Mouse (Mus musculus): ENCODE data around the gene Gjc2. TPM values are rescaled to one million over a fixed set of nuclear protein-coding genes. Genes with fewer than 3 reads are reported as not detected.

The Gjc2 gene
- not detected for polyA plus RNA-seq (2014; fragmentation: Illumina TruSeq; extraction: RNeasy Lipid Tissue Mini Kit (QIAGEN cat#74804); ENCODE audit: low read depth, low replicate concordance)

GRCm38 (mm10) chr11:59182864-59183331 lies at the start of gene Gjc2:
Gjc2 (minus strand) TSS chr11:59183213.

GRCm38 (mm10) chr11:59228122-59228953 lies 45.3 kb upstream of the Gjc2 start, which contains the start of gene Arf1:
Arf1 (minus strand) TSS chr11:59228270.

GRCm38 (mm10) chr11:59208153-59208831 lies 25.3 kb upstream of the Gjc2 start, which contains the start of gene 2310033P09Rik:
2310033P09Rik (plus strand) TSS chr11:59208321.

GRCm38 (mm10) chr11:59202081-59202995 lies 19.3 kb upstream of the Gjc2 start, which contains the start of gene Mrpl55:
Mrpl55 (plus strand) TSS chr11:59202486.

GRCm38 (mm10) chr11:59192059-59192386 lies 9.0 kb upstream of the Gjc2 start, which contains the start of gene Guk1:
Guk1 (minus strand) TSS chr11:59192212.

GRCm38 (mm10) chr11:59163255-59164236 lies 19.5 kb downstream of the Gjc2 start, which contains the start of gene Iba57:
Iba57 (minus strand) TSS chr11:59163739.

GRCm38 (mm10) chr11:59135904-59136452 lies 47.0 kb downstream of the Gjc2 start, which contains the start of gene Obscn:
Obscn (minus strand) TSS chr11:59136402.

Other genes starting within 250 kb of the Gjc2 start
- 6.2 TPM for gene Rnf187, start 244.3 kb downstream of the Gjc2 start, polyA plus RNA-seq (2014; fragmentation: Illumina TruSeq; extraction: RNeasy Lipid Tissue Mini Kit (QIAGEN cat#74804); ENCODE audit: low read depth, low replicate concordance)
- gene Hist3h2ba, start 234.3 kb downstream of the Gjc2 start, polyA plus RNA-seq (2014; fragmentation: Illumina TruSeq; extraction: RNeasy Lipid Tissue Mini Kit (QIAGEN cat#74804); ENCODE audit: low read depth, low replicate concordance): not detected
- gene Hist3h2a, start 228.5 kb downstream of the Gjc2 start, polyA plus RNA-seq (2014; fragmentation: Illumina TruSeq; extraction: RNeasy Lipid Tissue Mini Kit (QIAGEN cat#74804); ENCODE audit: low read depth, low replicate concordance): 18.4 TPM
- 0.41 TPM for gene Trim17, start 228.5 kb downstream of the Gjc2 start, polyA plus RNA-seq (2014; fragmentation: Illumina TruSeq; extraction: RNeasy Lipid Tissue Mini Kit (QIAGEN cat#74804); ENCODE audit: low read depth, low replicate concordance)
- gene Trim11, start 205.1 kb downstream of the Gjc2 start, polyA plus RNA-seq (2014; fragmentation: Illumina TruSeq; extraction: RNeasy Lipid Tissue Mini Kit (QIAGEN cat#74804); ENCODE audit: low read depth, low replicate concordance): 2.8 TPM
- not detected for gene Obscn, start 46.8 kb downstream of the Gjc2 start, polyA plus RNA-seq (2014; fragmentation: Illumina TruSeq; extraction: RNeasy Lipid Tissue Mini Kit (QIAGEN cat#74804); ENCODE audit: low read depth, low replicate concordance)
- 0.76 TPM for gene Iba57, start 19.5 kb downstream of the Gjc2 start, polyA plus RNA-seq (2014; fragmentation: Illumina TruSeq; extraction: RNeasy Lipid Tissue Mini Kit (QIAGEN cat#74804); ENCODE audit: low read depth, low replicate concordance)
- gene Guk1, start 9.0 kb upstream of the Gjc2 start, polyA plus RNA-seq (2014; fragmentation: Illumina TruSeq; extraction: RNeasy Lipid Tissue Mini Kit (QIAGEN cat#74804); ENCODE audit: low read depth, low replicate concordance): 5.0 TPM
- gene Mrpl55, start 19.3 kb upstream of the Gjc2 start, polyA plus RNA-seq (2014; fragmentation: Illumina TruSeq; extraction: RNeasy Lipid Tissue Mini Kit (QIAGEN cat#74804); ENCODE audit: low read depth, low replicate concordance): 11.4 TPM
- gene 2310033P09Rik, start 25.1 kb upstream of the Gjc2 start, polyA plus RNA-seq (2014; fragmentation: Illumina TruSeq; extraction: RNeasy Lipid Tissue Mini Kit (QIAGEN cat#74804); ENCODE audit: low read depth, low replicate concordance): 1.6 TPM
- 274 TPM for gene Arf1, start 45.1 kb upstream of the Gjc2 start, polyA plus RNA-seq (2014; fragmentation: Illumina TruSeq; extraction: RNeasy Lipid Tissue Mini Kit (QIAGEN cat#74804); ENCODE audit: low read depth, low replicate concordance)
- not detected for gene Wnt3a, start 107.5 kb upstream of the Gjc2 start, polyA plus RNA-seq (2014; fragmentation: Illumina TruSeq; extraction: RNeasy Lipid Tissue Mini Kit (QIAGEN cat#74804); ENCODE audit: low read depth, low replicate concordance)
- 0.16 TPM for gene Wnt9a, start 123.7 kb upstream of the Gjc2 start, polyA plus RNA-seq (2014; fragmentation: Illumina TruSeq; extraction: RNeasy Lipid Tissue Mini Kit (QIAGEN cat#74804); ENCODE audit: low read depth, low replicate concordance)
- not detected for gene Prss38, start 192.4 kb upstream of the Gjc2 start, polyA plus RNA-seq (2014; fragmentation: Illumina TruSeq; extraction: RNeasy Lipid Tissue Mini Kit (QIAGEN cat#74804); ENCODE audit: low read depth, low replicate concordance)